Mouse (Mus musculus) lung, postnatal 0 days (tissue): ENCODE data around the gene Cse1l. TPM values are rescaled to one million over a fixed set of nuclear protein-coding genes. Genes with fewer than 3 reads are reported as not detected.

Experiments used
- ATAC-seq: fragments of 200-750 bp; cut with Nextera tagmentation; 2 replicates; pipeline ENCODE4 v1.8.0; 2017; ENCODE audit warnings: moderate library complexity
- DNase-seq: peaks from one replicate; pipeline ENCODE4 v3.0.0-alpha.2; 2016; ENCODE audit warnings: low spot score
- H3K27ac ChIP-seq: fragments of 300-500 bp; sonication (generic); 2 replicates; pipeline ENCODE4 v1.5.1; 2014; ENCODE audit warnings: antibody characterized with exemption, mild to moderate bottlenecking, low read length, mixed read lengths
- H3K27me3 ChIP-seq: fragments of 300-500 bp; sonication (generic); replicated peaks from 2 replicates; pipeline ENCODE4 v1.6.1; 2014; ENCODE audit warnings: low read length, mixed read lengths; ENCODE audit not compliant: insufficient read depth
- H3K36me3 ChIP-seq: fragments of 300-500 bp; sonication (generic); 2 replicates; pipeline ENCODE4 v1.6.1; 2014; ENCODE audit warnings: low read length, mixed read lengths; ENCODE audit not compliant: insufficient read depth
- H3K4me1 ChIP-seq: fragments of 300-500 bp; sonication (generic); 2 replicates; pipeline ENCODE4 v1.6.1; 2014; ENCODE audit warnings: antibody characterized with exemption, low read depth, low read length, mixed read lengths; ENCODE audit not compliant: insufficient read depth
- H3K4me2 ChIP-seq: fragments of 300-500 bp; sonication (generic); replicated peaks from 2 replicates; pipeline ENCODE4 v1.6.1; 2014; ENCODE audit warnings: low read depth, mild to moderate bottlenecking, low read length, moderate library complexity, mixed read lengths
- H3K4me3 ChIP-seq: fragments of 300-500 bp; sonication (generic); 2 replicates; pipeline ENCODE4 v1.5.1; 2014; ENCODE audit warnings: low read depth, low read length
- H3K9ac ChIP-seq: fragments of 300-500 bp; sonication (generic); replicated peaks from 2 replicates; pipeline ENCODE4 v1.6.1; 2014; ENCODE audit warnings: low read depth, mild to moderate bottlenecking
- H3K9me3 ChIP-seq: fragments of 300-500 bp; sonication (generic); 2 replicates; pipeline ENCODE4 v1.6.1; 2016; ENCODE audit warnings: low read length, mixed read lengths
- CTCF ChIP-seq: IDR thresholded peaks from 2 replicates; pipeline ENCODE4 v1.5.1; 2016; ENCODE audit warnings: antibody characterized with exemption, mild to moderate bottlenecking
- EP300 ChIP-seq: IDR thresholded peaks from 2 replicates; pipeline ENCODE4 v1.6.1; 2016; ENCODE audit warnings: antibody characterized with exemption, mild to moderate bottlenecking, control low read depth
- WGBS: fragments of 180-500 bp; shearing (Covaris S2); extraction: QIAGEN DNeasy Blood & Tissue Kit; methylation state at CpG from one replicate; pipeline ENCODE4 v1.1.7; 2014; 5-methylcytosine and 5-hydroxymethylcytosine counted together
- polyA plus RNA-seq: library from polyadenylated mRNA; unstranded; fragments of >200 nt; fragmentation: Nextera tagmentation; extraction: Ambion mirVana; gene quantifications from 2 replicates; pipeline ENCODE4 v1.2.1, GENCODE M21; 2015

The Cse1l gene
- polyA plus RNA-seq, 1 experiment from 2014 or later = 24.1 TPM

- no peak for ATAC-seq
Observed at GRCm38 (mm10) chr2:166896368-166896767, 9.5 kb upstream of the Cse1l start.

GRCm38 (mm10) chr2:166896974-166897373 is 8.9 kb upstream of the Cse1l start:
- no peaks in the 10 kb centered on the region for H3K9me3 ChIP-seq
- no peak overlapping the region for H3K9ac ChIP-seq
- H3K27ac ChIP-seq = no peak overlapping the region
- H3K27me3 ChIP-seq = no peaks in the 10 kb centered on the region
- H3K36me3 ChIP-seq = peaks cover 10% of the 10 kb centered on the region; the same call in 1 of the 2 replicates
- no peak overlapping the region for H3K4me3 ChIP-seq
- no peak for DNase-seq
- no peak for ATAC-seq
- no peak for TF ChIP-seq CTCF
- TF ChIP-seq EP300 = no peak
- no peak overlapping the region for H3K4me2 ChIP-seq
- H3K4me1 ChIP-seq = no peaks in the 10 kb centered on the region
- WGBS = 75% methylated on average over 12 of the region's 12 CpGs

More at GRCm38 (mm10) chr2:166896368-166896767, 9.5 kb upstream of the Cse1l start:
- TF ChIP-seq CTCF (no peak), EP300 (no peak)
- Histone ChIP-seq H3K27me3 (no peaks in the 10 kb centered on the region), H3K4me2 (no peak overlapping the region), H3K9ac (no peak overlapping the region), H3K27ac (no peak overlapping the region), H3K36me3 (peaks cover 16% of the 10 kb centered on the region; the same call in 1 of the 2 replicates), H3K4me3 (no peak overlapping the region), H3K9me3 (no peaks in the 10 kb centered on the region), H3K4me1 (no peaks in the 10 kb centered on the region)
- no peak for DNase-seq
- WGBS = 80% methylated on average over 13 of the region's 13 CpGs

- WGBS = 85% methylated on average over 2 of the region's 2 CpGs
- H3K27ac ChIP-seq = no peak overlapping the region
- H3K9ac ChIP-seq = no peak overlapping the region
- DNase-seq = no peak
- H3K36me3 ChIP-seq = peaks cover 6% of the 10 kb centered on the region; the same call in 1 of the 2 replicates
- no peaks in the 10 kb centered on the region for H3K9me3 ChIP-seq
- H3K4me3 ChIP-seq = no peak overlapping the region
- no peaks in the 10 kb centered on the region for H3K27me3 ChIP-seq
- no peak overlapping the region for H3K4me2 ChIP-seq
- no peak for ATAC-seq
- TF ChIP-seq EP300 (no peak), CTCF (no peak)
- H3K4me1 ChIP-seq = no peaks in the 10 kb centered on the region
Observed at GRCm38 (mm10) chr2:166899161-166899560, 6.7 kb upstream of the Cse1l start.

GRCm38 (mm10) chr2:166899746-166900145 is 6.1 kb upstream of the Cse1l start:
- no peaks in the 10 kb centered on the region for H3K9me3 ChIP-seq
- 69% methylated on average over 3 of the region's 3 CpGs for WGBS
- no peaks in the 10 kb centered on the region for H3K27me3 ChIP-seq
- no peak for TF ChIP-seq CTCF
- TF ChIP-seq EP300 = no peak
- no peaks in the 10 kb centered on the region for H3K4me1 ChIP-seq
- ATAC-seq = no peak
- no peak for DNase-seq
- no peak overlapping the region for H3K4me3 ChIP-seq
- no peak overlapping the region for H3K4me2 ChIP-seq
- no peaks in the 10 kb centered on the region for H3K36me3 ChIP-seq
- no peak overlapping the region for H3K9ac ChIP-seq
- H3K27ac ChIP-seq = no peak overlapping the region

GRCm38 (mm10) chr2:166900792-166901505 is 4.9 kb upstream of the Cse1l start:
- H3K9me3 ChIP-seq = no peaks in the 10 kb centered on the region
- H3K27me3 ChIP-seq = no peaks in the 10 kb centered on the region
- TF ChIP-seq CTCF = 0 out of 2 replicates have a peak, but pooled peaks have one; percentile 7
- TF ChIP-seq EP300 = no peak
- no peaks in the 10 kb centered on the region for H3K36me3 ChIP-seq
- ATAC-seq = no peak
- H3K4me3 ChIP-seq = no peak overlapping the region
- 82% methylated on average over 8 of the region's 8 CpGs for WGBS
- no peak overlapping the region for H3K9ac ChIP-seq
- H3K4me2 ChIP-seq = no peak overlapping the region
- no peak for DNase-seq
- H3K4me1 ChIP-seq = no peaks in the 10 kb centered on the region
- no peak overlapping the region for H3K27ac ChIP-seq

- no peak overlapping the region for H3K4me3 ChIP-seq
- no peaks in the 10 kb centered on the region for H3K36me3 ChIP-seq
- H3K27me3 ChIP-seq = no peaks in the 10 kb centered on the region
- H3K4me1 ChIP-seq = peaks cover 5% of the 10 kb centered on the region; the same call in 1 of the 2 replicates
- no peak for TF ChIP-seq EP300
- peak; percentile 34; the same call in 1 of the 2 replicates for TF ChIP-seq CTCF
- no peak overlapping the region for H3K4me2 ChIP-seq
- H3K9ac ChIP-seq = no peak overlapping the region
- no peaks in the 10 kb centered on the region for H3K9me3 ChIP-seq
- H3K27ac ChIP-seq = no peak overlapping the region
- DNase-seq (no peak), ATAC-seq (no peak)
- WGBS = 88% methylated on average over 6 of the region's 6 CpGs
Observed at GRCm38 (mm10) chr2:166903719-166904282, 2.0 kb upstream of the Cse1l start.
